Mouse (Mus musculus) heart, embryonic 10.5 days (tissue): ENCODE measurements around the gene Mlh1. TPM values are rescaled to one million over a fixed set of nuclear protein-coding genes. Genes with fewer than 3 reads are reported as not detected.

ENCODE experiments used
- DNase-seq: peaks from one replicate; pipeline ENCODE4 v3.0.0-alpha.2; 2017; ENCODE audit warnings: low spot score
- H3K27ac ChIP-seq: fragments of 300-500 bp; sonication (generic); 2 replicates; pipeline ENCODE4 v1.5.1; 2016; ENCODE audit warnings: mild to moderate bottlenecking
- H3K27me3 ChIP-seq: fragments of 300-500 bp; sonication (generic); 2 replicates; pipeline ENCODE4 v1.6.1; 2016; ENCODE audit warnings: mild to moderate bottlenecking; ENCODE audit not compliant: poor library complexity, insufficient read depth, severe bottlenecking
- H3K36me3 ChIP-seq: fragments of 300-500 bp; sonication (generic); 2 replicates; pipeline ENCODE4 v1.6.1; 2016; ENCODE audit warnings: mild to moderate bottlenecking, moderate library complexity
- H3K4me1 ChIP-seq: fragments of 300-500 bp; sonication (generic); 2 replicates; pipeline ENCODE4 v1.6.1; 2016; ENCODE audit warnings: mild to moderate bottlenecking
- H3K4me3 ChIP-seq: fragments of 300-500 bp; sonication (generic); 2 replicates; pipeline ENCODE4 v1.5.1; 2016; ENCODE audit warnings: mild to moderate bottlenecking, moderate library complexity
- H3K9me3 ChIP-seq: fragments of 300-500 bp; sonication (generic); 2 replicates; pipeline ENCODE4 v1.6.1; 2016; ENCODE audit warnings: mild to moderate bottlenecking, moderate library complexity
- WGBS: fragments of 180-500 bp; shearing (Covaris S2); methylation state at CpG from one replicate; pipeline ENCODE4 v1.1.7; 2016; 5-methylcytosine and 5-hydroxymethylcytosine counted together
- polyA plus RNA-seq: library from polyadenylated mRNA; unstranded; fragments of >200 nt; fragmentation: Nextera tagmentation; extraction: Ambion mirVana; gene quantifications from 2 replicates; pipeline ENCODE4 v1.2.1, GENCODE M21; 2016

Gene Mlh1
- polyA plus RNA-seq, 1 experiment from 2014 or later = 51.7 TPM

GRCm38 (mm10) chr9:111272996-111273785 is 1.6 kb upstream of the Mlh1 start:
- Histone ChIP-seq H3K36me3 (peaks cover 25% of the 10 kb centered on the region), H3K27me3 (no peaks in the 10 kb centered on the region), H3K4me3 (peak overlapping the region; percentile 81), H3K9me3 (no peaks in the 10 kb centered on the region), H3K4me1 (peaks cover 43% of the 10 kb centered on the region), H3K27ac (peak overlapping the region; percentile 96; the same call in 1 of the 2 replicates)
- no peak for DNase-seq
- 72% methylated on average over 15 of the region's 15 CpGs for WGBS

GRCm38 (mm10) chr9:111272356-111272755 is 765 bp upstream of the Mlh1 start:
- Histone ChIP-seq H3K27me3 (no peaks in the 10 kb centered on the region), H3K27ac (peak overlapping the region; percentile 96), H3K36me3 (peaks cover 20% of the 10 kb centered on the region), H3K4me3 (peak overlapping the region; percentile 81), H3K9me3 (no peaks in the 10 kb centered on the region), H3K4me1 (peaks cover 43% of the 10 kb centered on the region)
- DNase-seq = no peak
- whole genome bisulfite sequencing = 15% methylated on average over 19 of the region's 19 CpGs

- WGBS = 1% methylated on average over 32 of the region's 32 CpGs
- Histone ChIP-seq H3K27ac (peak overlapping the region; percentile 97), H3K4me3 (peak overlapping the region; percentile 81), H3K27me3 (no peaks in the 10 kb centered on the region), H3K36me3 (peaks cover 22% of the 10 kb centered on the region), H3K4me1 (peaks cover 37% of the 10 kb centered on the region), H3K9me3 (no peaks in the 10 kb centered on the region)
- DNase-seq = no peak
Observed at GRCm38 (mm10) chr9:111271056-111271433, 546 bp downstream of the Mlh1 start.

GRCm38 (mm10) chr9:111270606-111271005 is 985 bp downstream of the Mlh1 start:
- peak overlapping the region; percentile 81 for H3K4me3 ChIP-seq
- no peaks in the 10 kb centered on the region for H3K9me3 ChIP-seq
- DNase-seq = no peak
- H3K4me1 ChIP-seq = peaks cover 33% of the 10 kb centered on the region
- H3K36me3 ChIP-seq = peaks cover 24% of the 10 kb centered on the region
- whole genome bisulfite sequencing = 17% methylated on average over 5 of the region's 5 CpGs
- H3K27me3 ChIP-seq = no peaks in the 10 kb centered on the region
- peak overlapping the region; percentile 97 for H3K27ac ChIP-seq

DNA sequence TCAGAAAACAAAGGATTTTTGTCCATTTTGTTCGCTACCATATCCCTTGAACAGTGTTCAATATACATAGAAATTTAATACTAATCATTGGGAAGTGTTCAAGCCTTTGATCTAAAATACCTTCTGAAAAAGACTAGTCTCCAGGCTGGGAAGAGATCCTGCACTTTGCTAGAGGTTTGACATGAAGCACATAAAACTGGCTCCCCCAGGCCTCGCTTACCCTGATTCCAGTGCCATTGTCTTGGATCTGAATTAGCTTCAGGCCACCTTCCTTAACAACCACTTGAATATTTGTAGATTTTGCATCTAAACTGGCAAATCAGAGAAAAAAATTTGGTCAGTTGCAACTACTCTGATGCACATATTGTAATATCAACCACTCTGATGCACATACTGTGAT is 3.6 kb downstream of the Mlh1 start:
- Histone ChIP-seq H3K4me3 (no peak overlapping the region), H3K27ac (no peak overlapping the region), H3K4me1 (peaks cover 8% of the 10 kb centered on the region; the same call in 1 of the 2 replicates), H3K27me3 (no peaks in the 10 kb centered on the region), H3K36me3 (peaks cover 40% of the 10 kb centered on the region), H3K9me3 (no peaks in the 10 kb centered on the region)
- WGBS = 90% methylated on average over 2 of the region's 2 CpGs
- DNase-seq = peak; percentile 61

DNA sequence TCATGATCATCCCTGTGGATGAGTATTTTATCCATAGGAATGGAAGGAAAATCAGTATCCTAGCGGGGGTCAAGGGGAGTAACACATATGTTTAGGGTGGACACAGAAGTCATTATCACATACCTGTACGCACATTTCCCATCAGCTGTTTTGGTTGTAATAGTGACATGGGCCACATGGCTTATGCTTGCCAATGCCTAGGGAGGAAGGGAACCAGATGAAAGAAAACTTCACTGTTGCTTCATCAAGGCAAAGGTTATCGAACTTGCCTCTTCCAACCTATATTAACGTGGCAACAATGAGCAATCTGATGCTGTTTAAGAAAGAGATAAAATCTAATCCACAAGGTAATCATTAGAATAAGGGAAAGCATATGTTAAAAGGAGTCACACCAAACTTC is 10.2 kb downstream of the Mlh1 start:
- H3K9me3 ChIP-seq = no peaks in the 10 kb centered on the region
- 92% methylated on average over 4 of the region's 4 CpGs for WGBS
- no peaks in the 10 kb centered on the region for H3K27me3 ChIP-seq
- H3K4me3 ChIP-seq = no peak overlapping the region
- no peaks in the 10 kb centered on the region for H3K4me1 ChIP-seq
- H3K27ac ChIP-seq = no peak overlapping the region
- H3K36me3 ChIP-seq = peaks cover 81% of the 10 kb centered on the region
- no peak for DNase-seq

DNA sequence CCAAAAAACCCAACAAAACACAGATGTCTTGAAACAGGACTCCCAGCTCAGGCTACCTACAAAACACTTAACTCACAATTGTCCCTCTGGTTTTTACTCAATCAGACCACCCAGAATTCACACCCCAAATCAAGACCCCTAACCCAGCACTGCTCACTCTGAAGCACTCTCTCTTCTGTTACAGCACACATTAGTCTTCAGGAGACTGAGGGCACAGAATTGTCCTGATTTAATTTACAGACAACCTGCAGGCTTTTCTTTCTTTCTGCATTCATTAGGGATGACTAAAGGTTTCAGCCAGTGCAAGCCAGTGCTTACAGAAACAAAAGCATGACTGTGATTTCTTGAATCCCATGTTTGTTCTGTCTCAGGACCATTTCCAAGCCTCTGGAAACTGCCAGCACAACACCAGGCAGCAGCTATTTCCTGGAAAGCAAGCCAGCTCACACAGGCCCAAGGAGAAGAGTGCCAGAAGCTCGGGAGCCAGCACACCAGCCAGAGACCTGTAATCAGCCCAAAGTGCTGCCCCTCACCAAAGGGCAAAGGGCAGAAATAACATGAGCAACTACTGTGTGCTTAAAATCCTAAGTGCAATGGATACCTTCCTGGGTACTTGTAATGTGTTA is 11.1 kb downstream of the Mlh1 start:
- peak; percentile 68 for DNase-seq
- Histone ChIP-seq H3K27me3 (no peaks in the 10 kb centered on the region), H3K36me3 (peaks cover 81% of the 10 kb centered on the region), H3K27ac (no peak overlapping the region), H3K9me3 (no peaks in the 10 kb centered on the region), H3K4me3 (no peak overlapping the region), H3K4me1 (no peaks in the 10 kb centered on the region)
- WGBS = 55% methylated on average over 1 of the region's 1 CpGs

- Histone ChIP-seq H3K4me1 (peaks cover 21% of the 10 kb centered on the region), H3K27me3 (no peaks in the 10 kb centered on the region), H3K36me3 (peaks cover 83% of the 10 kb centered on the region), H3K4me3 (no peak overlapping the region), H3K27ac (no peak overlapping the region), H3K9me3 (no peaks in the 10 kb centered on the region)
- WGBS = 42% methylated on average over 7 of the region's 7 CpGs
- DNase-seq = no peak
Observed at GRCm38 (mm10) chr9:111252161-111252869, 19.3 kb downstream of the Mlh1 start.

DNA sequence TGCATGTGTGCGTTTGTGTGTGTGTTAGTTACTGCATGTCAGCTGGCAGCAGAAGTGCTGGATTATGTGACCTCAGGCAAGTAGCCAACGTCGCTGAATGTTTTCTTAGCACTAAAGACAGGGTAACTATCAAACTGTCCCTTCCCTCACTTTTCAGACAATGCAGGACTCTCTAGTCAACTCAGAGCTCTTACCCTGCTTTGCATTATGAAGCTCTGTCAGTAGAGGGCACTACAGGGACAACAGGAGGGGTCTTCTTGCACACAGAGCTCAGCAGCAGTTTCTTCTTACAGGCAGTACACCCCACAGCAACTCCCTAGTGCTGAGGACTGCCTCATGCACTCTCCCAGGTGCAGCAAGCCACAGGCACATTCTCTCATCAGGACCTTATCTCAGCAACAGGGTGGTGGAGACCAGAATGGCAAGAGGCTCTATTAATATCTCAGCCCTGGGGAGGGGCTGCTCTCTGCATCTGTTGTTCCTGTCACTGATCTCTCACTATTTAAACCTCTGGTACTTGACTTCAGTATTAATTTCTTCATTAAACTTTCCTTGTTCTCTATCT is 23.8 kb downstream of the Mlh1 start:
- DNase-seq = peak; percentile 84
- H3K4me1 ChIP-seq = peaks cover 38% of the 10 kb centered on the region
- no peaks in the 10 kb centered on the region for H3K27me3 ChIP-seq
- peaks cover 69% of the 10 kb centered on the region for H3K36me3 ChIP-seq
- H3K9me3 ChIP-seq = no peaks in the 10 kb centered on the region
- H3K27ac ChIP-seq = peak overlapping the region; percentile 59
- H3K4me3 ChIP-seq = no peak overlapping the region
- WGBS = 73% methylated on average over 3 of the region's 3 CpGs

DNA sequence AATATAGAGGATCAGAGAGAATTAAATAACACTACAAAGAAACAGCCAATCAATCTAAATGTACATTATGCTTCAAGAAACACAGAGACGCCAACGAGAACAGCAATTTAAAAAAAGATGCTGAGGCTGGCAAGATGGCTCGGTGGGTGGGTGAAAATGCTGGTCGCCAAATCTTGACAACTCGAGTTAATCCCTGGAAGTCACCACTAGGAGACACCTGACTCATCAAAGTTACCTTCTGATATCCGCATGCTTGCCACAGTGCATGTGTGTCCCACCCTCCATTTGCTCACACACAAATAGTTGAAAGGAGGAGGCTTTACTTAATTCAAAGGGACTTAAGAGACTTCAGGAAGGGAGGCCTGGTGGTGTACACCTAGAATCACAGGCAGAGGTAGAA is 26.0 kb downstream of the Mlh1 start:
- DNase-seq = no peak
- WGBS = 78% methylated on average over 6 of the region's 6 CpGs
- no peaks in the 10 kb centered on the region for H3K27me3 ChIP-seq
- H3K36me3 ChIP-seq = peaks cover 58% of the 10 kb centered on the region
- no peak overlapping the region for H3K4me3 ChIP-seq
- peaks cover 55% of the 10 kb centered on the region for H3K4me1 ChIP-seq
- H3K27ac ChIP-seq = no peak overlapping the region
- no peaks in the 10 kb centered on the region for H3K9me3 ChIP-seq

GRCm38 (mm10) chr9:111243384-111243783 is 28.2 kb downstream of the Mlh1 start:
- peaks cover 59% of the 10 kb centered on the region for H3K36me3 ChIP-seq
- H3K4me3 ChIP-seq = no peak overlapping the region
- no peak overlapping the region for H3K27ac ChIP-seq
- DNase-seq = no peak
- H3K9me3 ChIP-seq = no peaks in the 10 kb centered on the region
- WGBS = 72% methylated on average over 6 of the region's 6 CpGs
- no peaks in the 10 kb centered on the region for H3K27me3 ChIP-seq
- peaks cover 53% of the 10 kb centered on the region for H3K4me1 ChIP-seq

- H3K9me3 ChIP-seq = no peaks in the 10 kb centered on the region
- peaks cover 74% of the 10 kb centered on the region for H3K36me3 ChIP-seq
- peaks cover 35% of the 10 kb centered on the region for H3K4me1 ChIP-seq
- no peak for DNase-seq
- 85% methylated on average over 4 of the region's 4 CpGs for WGBS
- H3K4me3 ChIP-seq = no peak overlapping the region
- H3K27me3 ChIP-seq = no peaks in the 10 kb centered on the region
- H3K27ac ChIP-seq = no peak overlapping the region
Observed at GRCm38 (mm10) chr9:111239821-111240220, 31.8 kb downstream of the Mlh1 start.

GRCm38 (mm10) chr9:111237726-111238125 is 33.9 kb downstream of the Mlh1 start:
- Histone ChIP-seq H3K27me3 (no peaks in the 10 kb centered on the region), H3K9me3 (no peaks in the 10 kb centered on the region), H3K4me3 (no peak overlapping the region), H3K27ac (no peak overlapping the region), H3K36me3 (peaks cover 86% of the 10 kb centered on the region), H3K4me1 (peaks cover 28% of the 10 kb centered on the region)
- DNase-seq = no peak
